12 mouse cellular contexts compared by ENCODE assay signal in the genomic region with DNA sequence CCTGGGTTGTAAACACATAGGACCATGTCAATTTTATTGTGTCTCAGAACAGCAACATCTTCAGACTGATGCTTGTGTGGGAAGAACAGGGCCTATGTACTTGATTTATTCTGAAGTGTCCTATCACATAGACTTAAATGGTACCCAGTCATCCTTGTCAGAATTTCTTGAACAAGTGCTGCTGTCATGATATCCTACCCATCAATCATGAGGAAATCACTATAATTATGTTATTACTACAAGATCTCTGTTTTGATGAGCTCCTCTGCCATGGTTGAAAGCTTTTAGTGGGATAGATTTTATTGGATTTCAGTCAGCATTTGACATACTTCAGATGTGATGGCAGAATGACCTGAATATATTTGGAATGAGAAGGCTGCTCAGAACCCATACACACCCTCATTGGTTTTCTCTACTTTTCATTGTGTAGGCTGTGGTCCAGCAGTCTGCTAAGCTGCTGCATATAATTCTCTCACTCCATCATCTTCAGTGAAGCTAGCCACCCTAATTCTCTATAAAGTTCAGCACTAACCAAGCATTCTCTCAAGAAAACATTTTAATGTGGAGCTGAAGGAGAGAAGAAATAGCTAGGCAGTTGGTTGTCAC.
"Had no signal": no experiment of that assay in that cellular context is flagged by ENCODE, and none has a peak within 500 bp of the region (broad histone marks: within the 10 kb centered on the region; RNA-seq: fewer than 3 reads in every experiment).

No protein-coding gene starts in this region.

- DNase-seq: kidney, adult 2 months; kidney, postnatal 25 days; lung, embryonic 14.5 days; lung, postnatal 10 days; right cerebral cortex, postnatal 25 days; thymus, postnatal 4 days had no signal

- H3K4me3 ChIP-seq: limb, embryonic 15.5 days; liver, embryonic 12.5 days; megakaryocyte, embryonic 14.5 days had no signal

- H3K4me1 ChIP-seq: limb, embryonic 15.5 days; liver, embryonic 12.5 days; megakaryocyte, embryonic 14.5 days had no signal

- H3K36me3 ChIP-seq: limb, embryonic 15.5 days; liver, embryonic 12.5 days had no signal

- H3K27me3 ChIP-seq: limb, embryonic 15.5 days; liver, embryonic 12.5 days; megakaryocyte, embryonic 14.5 days had no signal

- ATAC-seq: liver, embryonic 12.5 days; midbrain, embryonic 16.5 days had no signal

- H3K9me3 ChIP-seq: limb, embryonic 15.5 days; liver, embryonic 12.5 days; megakaryocyte, embryonic 14.5 days had no signal

- H3K9ac ChIP-seq: limb, embryonic 15.5 days; liver, embryonic 12.5 days; lung, embryonic 14.5 days had no signal

- H3K27ac ChIP-seq: limb, embryonic 15.5 days; liver, embryonic 12.5 days; macrophage had no signal

- H3K4me2 ChIP-seq: limb, embryonic 15.5 days; liver, embryonic 12.5 days; lung, embryonic 14.5 days; midbrain, embryonic 11.5 days had no signal
